Mouse (Mus musculus) urinary bladder, postnatal 14 days (tissue): Measurements from ENCODE around the gene Tmem238l.

Experiments
- DNase-seq: peaks from one replicate; pipeline ENCODE4 v3.0.0; 2021; ENCODE audit warnings: low spot score

The Tmem238l gene

DNA sequence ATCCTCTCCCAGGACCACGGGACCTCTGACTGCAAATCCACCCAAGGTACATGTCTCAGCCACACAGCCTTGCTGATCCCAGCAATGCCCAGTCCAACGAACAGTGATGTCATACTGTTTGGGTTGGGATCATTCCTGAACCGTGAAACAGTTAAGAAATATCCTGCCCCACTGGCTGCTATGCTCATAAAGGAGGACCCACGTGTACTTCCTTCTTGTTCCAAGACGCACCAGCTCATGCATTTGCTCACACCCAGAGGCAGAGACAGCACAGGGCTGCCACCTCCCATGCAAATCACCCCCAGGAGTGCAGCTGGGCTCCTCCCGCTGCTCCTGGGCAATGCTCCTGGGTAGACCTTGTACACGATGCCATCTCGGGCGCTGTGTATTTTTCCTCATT is at the start of gene Tmem238l:
Gene Tmem238l, plus strand, starts transcription at position 336 of the 400 bp plus-strand sequence.
- peak; percentile 62 for DNase-seq

DNA sequence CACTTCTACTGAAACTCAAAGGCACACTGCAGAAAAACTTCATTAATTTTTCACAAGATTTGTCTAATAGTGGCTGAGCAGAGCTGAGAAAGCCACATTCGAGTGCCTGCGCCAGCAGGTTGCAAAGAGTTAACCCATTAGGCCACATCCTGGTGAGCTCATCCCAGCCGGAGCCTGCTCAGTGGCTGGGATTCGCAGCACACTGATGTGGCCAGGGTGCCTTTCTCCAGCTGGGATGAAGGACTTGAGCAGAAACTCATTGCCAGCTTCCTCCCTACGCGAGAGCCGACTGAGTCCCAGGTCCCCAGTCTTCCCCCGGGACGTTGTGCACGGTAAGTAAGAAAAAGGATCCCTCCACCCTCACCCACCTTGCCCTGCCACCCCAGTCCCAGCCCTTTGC is 44.6 kb upstream of the Tmem238l start, which contains the start of gene Pirt:
Gene Pirt, plus strand, starts transcription at position 171 of the 400 bp plus-strand sequence.
- no peak for DNase-seq

DNA sequence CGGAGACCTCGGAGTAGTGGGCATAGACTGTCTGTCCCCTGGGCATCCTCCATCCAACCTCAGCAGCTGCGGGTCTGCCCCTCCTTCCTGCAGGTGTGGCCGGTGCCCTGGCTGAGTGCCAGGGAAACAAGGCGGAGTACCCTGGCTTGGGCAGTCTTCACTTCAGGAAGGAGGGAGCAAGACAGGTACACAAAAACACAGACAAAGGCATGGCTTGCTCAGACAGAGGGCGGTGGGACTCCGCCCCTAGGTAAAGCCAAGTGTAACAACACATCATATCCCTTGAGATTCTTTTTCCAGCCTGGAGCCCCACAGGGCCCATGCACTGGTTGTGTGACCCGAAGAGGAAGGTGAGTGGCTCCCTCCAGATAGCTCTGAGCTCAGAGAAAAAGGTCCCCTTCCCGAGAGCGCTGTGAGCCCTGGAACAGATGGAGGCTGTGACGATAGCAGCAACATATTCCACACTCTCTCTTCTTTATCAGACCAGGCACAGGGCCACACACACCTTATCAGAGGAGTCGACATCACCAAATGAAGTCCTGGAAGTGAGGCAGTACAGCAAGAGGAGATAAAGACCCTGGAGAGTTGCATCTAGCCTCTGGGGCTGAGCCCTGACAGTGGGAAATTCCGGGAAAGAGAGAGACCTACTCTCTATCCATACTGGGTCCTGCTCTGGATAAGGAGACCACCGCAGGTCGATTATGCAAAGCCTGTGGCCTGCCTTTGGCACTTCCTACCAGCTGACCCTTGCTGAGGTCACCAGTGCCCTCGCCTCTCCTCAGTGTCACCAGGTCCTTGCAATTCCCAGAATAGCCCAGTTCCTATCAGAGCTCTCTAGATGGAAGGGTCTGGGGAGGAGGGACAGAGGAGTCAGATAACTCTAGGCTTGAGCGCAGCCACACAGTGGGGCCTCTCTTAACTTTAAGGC is 43.6 kb upstream of the Tmem238l start:
- peak; percentile 67 for DNase-seq

DNA sequence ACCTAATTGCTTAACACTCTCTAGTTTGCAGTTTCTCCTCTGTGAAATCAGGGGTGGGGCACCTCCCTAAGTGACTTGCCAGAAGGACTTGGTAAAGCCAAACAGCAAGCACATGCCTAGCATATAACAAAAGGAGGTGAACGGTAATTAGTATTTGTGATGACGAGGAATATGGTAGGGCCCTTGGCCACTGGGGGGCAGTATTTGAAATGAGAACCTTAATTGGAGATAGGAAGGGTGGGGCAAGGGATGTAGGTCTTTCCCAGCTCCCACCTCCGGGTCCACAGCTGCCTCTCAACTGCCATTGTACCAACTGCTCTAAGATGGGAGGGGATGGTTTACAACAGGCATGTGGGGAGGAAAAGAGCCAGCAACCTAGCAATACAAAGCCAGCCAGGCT is 42.2 kb upstream of the Tmem238l start:
- DNase-seq = peak; percentile 61

DNA sequence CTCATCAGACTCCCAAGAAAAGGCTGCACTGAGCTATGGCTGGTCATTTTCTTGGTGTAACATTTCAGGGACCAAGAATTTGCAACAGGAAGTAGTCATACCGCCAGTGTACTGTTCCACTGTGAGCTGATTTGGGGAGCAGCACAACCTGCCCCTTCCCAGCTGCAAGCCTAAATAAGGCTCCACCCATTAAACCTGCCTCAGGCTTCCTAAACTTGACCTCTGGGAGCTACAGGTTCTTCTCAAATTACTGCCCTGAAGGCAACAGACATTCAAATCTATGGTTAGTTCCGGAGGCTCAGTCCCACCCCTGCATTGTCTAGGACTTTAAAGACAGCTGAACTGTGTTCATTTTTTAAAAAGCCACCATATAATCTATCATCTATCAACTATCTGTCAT is 36.4 kb upstream of the Tmem238l start:
- DNase-seq = no peak

DNA sequence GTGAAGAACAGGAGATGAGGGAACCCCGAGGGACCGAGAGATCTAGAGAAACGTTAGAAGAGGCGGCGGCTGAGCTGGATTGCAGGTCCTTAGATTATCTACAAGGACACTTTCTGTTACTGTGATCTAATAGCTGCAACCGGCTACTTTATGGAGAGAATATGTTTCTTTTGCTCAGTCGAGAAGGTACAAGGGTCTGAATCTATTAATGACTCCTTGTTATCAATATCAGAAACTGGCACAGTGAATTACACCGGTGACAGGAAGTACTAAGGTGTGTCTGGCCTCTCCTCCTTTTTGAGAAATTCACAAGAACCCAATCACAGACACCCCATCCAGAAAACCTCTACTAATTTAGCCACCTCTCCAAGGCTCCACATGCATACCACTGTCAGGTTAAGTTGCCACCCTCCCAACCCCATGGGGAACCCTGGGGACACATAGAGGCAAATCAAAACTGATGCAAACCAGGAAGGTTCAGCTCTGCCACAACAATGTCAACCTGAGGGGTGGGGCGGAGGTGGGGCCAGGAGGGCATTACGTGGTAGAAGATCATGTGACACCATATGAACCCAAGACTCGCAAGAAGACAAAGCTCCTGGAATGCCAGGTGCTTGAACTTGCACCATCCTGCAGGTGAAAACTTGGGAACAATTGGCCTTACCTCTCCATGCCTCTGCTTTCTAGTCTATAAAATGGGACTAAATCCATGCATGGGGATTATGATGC is 32.2 kb upstream of the Tmem238l start:
- DNase-seq = no peak

DNA sequence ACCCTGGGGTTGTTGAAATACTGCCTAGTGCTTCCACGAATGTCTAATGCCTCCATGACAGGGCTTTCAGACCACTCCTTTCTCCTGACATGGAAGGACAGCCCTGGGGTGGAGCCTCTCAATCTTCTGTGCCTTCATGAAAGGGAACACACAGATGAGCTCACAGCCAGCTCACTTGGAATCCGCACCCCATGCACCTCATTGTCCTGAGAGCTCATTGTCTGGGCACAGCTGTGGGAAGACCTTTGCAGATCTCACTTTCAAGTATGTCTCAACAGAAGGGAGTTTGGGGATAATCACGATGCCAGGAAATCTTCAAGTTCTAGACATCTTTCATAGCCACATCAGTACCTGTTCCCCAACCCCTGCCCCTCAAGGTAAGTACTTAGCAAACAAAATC is 28.1 kb upstream of the Tmem238l start:
- DNase-seq = no peak

DNA sequence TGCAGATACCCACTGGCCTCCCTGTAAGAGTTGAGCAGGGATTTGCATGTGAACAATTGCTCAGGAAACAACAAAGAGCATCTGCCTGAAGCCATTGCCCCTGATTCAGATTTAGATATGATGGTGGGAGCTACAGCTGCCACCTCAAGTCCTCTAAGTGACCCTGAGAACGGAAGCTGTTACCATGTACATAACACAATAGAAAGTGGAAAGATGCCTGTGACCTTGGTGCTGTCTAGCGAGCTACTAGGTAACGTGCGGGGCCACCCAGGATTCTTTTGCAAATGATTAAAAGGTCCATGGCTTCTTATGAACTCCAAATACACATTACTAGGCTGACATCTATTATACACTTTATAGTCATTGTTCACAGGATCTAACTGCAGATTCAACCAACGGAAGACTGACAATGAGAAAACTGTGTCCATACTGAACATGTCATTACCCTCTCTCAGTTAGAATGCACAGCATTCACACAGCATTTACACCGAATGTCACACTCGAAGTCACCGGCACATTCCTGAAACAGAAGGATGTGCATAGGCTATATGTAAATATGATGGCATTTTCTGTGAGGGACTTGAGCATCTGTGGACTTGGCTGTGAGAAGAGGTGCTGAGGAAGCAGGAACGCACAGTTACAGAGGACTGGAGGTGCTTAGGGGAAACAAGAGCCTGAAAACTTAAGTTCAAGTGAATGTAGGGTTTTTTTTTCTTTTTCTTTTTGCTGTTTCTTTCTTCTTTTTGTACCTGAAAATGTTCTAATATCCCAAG is 23.4 kb upstream of the Tmem238l start:
- DNase-seq = no peak

DNA sequence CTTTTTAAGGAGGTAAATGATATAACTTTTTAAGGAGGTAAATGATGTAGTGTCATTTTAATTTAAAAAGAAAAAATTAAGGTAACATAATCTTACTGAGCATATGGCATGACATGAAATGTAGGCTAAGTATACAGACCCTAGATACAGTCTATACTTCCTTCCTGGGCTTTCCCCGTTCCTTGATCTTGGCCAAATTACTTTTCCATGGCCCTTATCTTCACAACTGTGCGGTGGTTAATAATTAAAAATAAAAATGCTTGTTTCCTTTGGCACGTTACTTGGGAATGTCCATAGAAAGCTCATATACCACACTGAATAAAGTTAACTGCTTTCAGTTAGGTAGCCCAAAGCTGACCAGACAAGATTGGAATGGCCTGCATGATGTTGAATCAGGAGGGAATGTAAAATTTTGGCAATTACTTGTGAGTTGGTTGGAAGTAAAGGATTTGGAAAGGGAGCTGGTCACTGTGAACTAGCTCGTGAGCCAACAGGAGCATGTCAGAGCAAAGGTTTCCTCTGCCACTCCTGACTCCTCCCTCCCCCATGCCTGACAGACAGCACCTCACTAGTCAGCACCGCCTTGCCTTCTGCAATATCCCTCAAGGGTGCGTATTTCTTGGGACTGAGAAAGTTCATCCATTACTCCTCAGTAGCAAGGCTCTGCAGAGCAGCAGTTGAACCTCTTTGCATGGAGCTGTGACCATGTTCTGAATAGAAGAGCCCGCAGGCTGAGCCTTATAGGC is 21.8 kb upstream of the Tmem238l start:
- DNase-seq = no peak

DNA sequence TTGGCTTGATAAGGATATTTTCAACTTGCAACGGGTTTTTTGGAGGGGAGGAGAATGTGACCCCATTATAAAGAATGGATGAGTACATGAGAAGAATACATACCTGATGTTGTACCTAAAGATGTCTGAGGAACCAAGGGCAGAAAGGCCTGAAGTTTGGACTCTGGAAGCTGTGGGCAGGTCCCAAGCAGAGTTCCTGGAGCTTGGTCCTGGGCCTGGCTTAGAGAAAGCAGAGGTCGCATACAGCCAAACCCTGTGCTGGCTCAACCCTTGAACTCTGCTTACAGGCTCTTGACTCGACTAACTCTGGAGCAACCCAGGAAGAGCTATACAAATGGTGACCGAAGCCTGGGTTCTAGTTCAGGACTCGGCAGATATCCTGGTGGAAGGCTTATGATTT is 14.4 kb upstream of the Tmem238l start:
- DNase-seq = no peak

DNA sequence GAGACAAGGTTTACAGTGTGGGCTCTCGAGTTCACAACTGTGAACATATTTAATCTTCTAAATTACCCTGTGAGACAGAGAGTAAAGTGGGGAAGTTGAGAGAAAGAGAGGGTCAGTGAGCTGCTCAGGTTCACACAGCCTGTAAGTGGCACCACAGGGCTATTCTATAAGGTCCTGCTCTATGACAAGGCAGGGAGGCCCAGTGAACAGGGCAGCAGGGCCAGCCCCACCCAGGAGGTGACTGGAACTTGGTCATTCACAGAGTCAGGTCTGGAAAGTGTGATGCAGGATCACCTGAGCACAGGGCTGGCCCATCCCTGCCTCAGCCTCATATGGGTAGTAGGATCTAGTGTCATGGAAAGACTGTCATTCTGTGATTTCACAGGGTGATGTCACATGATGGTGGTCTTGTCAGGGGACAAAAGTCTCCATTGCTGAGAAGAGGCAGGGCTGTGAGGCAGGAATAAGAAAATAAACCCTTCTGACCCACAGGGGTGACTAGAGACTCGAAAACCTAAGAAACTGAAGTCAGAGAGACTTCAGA is 11.1 kb upstream of the Tmem238l start:
- DNase-seq = no peak

DNA sequence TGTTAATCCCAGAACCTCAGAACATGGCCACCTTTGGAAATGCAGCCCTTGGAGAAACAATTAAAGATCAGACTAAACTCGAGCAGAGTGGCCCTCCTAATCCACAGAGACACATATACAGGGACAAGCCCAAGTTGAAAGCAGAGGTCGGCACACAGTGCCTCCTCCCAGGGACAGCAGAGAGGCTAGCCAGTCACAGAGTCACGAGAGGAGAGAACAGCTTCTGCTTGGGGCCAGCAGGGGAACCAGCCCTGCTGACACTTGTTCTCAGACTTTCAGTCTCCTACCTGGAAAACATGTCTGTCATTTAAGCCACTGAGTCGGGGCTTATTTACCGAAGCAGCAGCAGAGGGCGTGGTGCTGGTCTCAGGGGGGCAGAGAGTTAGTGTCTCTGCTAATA is 9.9 kb upstream of the Tmem238l start:
- no peak for DNase-seq

DNA sequence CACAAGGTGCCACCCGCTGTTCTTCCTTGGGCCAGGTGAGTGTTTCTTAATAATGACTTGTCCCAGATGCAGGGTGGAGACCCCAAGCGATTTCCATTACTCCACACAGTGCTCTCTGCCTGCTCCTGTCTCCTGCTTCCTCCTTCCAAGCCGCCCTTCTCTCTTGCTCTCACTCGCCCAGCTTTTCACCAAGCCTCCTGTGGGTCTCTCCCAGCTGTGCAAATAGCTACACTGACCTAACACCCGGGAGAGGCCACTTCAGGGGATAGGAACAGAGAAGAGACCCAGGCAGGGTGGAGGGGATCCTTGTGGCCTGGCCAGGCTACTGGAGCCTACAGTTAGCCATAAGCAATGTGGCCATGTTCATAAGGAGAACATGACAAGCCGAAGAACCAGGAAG is 9.5 kb upstream of the Tmem238l start:
- DNase-seq = no peak

DNA sequence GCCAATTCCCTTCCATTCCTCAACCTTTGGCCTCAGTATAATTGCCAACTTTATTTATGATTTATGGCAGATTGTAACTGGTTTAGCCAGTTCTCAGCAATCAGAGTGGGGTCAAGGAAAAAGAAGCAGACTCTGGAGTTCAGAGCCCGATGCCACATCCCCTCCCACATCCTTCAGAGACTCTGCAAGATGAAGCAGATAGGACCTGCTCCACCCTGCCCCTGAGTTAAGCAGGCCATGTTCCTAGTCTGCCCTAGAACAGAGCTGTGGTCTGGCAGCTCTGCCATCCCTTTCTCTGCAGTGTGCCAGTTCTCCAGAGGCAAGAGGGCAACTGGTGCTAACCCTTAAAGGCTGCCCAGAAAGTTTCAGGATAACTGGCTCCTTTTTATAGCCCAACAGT is 4.4 kb downstream of the Tmem238l start:
- DNase-seq = peak; percentile 64

DNA sequence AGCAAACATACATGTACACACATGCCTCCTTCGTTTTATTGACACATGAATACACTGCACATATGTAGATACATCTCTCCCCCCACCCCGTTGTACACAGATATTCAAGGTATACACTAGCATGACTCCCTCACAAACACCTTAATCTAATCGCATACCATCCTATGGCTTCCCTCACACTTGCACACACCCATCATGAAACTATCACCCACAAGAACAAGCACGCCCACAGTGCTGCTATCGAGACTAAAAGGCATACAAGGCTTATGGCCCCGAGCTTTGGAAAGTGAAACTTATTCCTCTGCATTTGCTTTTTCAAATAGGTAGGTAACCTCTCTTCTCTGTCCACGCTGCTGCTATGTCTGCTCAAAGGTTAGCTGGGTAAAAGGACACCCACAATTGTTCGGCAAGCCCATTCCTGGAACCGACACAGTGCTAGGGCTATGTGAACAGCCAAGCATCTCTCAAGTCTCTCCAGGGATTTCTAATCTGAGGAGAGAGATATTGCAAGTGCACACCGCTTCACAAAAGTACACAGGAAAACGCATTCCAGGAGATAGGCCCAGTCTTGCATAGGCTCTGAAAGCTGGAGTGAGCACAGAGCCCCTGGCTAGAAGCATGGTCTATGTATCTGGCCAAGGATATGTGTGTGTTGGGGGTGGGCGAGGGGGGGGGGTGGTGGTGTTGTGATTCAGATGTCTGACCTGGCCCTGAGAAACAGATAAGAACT is 5.2 kb downstream of the Tmem238l start:
- DNase-seq = no peak

DNA sequence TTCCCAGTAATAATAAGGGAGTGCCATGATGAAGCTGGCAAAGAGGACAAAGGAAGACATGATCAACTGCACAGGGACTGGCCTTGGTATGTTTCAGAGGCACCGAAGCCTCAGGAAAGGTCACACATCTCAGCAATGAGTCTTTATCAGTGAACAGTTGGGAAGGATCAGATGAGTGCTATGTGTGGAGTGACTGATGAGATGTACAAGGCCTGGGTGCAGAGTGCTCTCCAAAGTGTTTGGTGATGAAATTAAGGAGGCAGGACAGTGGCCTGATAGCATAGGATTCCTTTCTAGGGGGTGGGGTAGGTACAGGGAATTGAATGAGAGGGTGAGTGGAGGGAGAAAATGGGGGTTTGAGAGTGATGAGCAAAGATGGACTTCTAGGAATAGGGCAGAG is 7.0 kb downstream of the Tmem238l start:
- DNase-seq = no peak

DNA sequence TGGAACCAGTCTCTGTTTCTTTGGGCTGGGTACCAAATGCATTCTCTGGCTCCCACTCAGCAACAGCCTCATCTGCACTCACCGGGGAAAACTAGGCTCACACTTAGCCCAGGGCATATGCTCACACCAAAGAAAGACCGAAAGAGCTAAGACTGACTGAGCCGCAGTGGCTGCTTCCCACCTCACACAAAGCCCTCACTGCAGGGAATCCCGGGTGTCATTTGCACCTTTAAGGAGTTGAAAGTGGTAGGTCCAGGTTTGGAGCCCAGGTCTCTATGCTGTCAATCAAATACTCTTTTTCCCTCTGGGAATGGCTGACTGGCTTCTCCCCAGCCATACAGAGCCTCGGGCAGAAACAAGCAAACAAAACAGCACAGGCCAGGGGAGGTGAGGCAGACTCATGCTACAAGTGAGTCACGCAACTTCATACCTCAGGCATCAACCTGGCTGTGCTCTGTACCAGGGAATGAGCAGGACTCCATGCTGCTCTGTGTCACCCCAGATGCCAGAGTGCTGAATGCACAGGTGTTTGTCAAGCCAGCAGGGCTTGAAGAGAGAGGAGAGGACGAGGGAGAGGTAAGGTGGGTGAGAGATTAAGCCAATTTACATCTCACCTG is 10.2 kb downstream of the Tmem238l start:
- DNase-seq = no peak

DNA sequence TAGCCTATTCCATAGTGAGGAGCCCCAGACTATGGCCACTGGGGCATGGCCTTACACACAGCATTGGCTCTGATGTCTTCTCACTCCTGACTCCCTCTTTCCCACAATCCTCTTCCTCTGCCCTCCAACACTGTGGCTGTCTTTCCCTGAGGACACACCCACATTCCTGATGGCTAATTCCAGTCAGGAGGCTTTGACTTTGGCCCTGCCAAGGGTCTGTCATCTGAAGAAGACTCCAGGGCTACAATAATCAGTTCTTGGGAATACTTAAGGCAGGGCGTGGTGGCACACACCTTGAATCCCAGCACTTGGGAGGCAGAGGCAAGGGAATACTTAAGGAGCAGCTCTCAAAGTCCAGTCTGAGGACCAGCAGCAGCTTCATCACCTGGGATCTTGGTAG is 12.1 kb downstream of the Tmem238l start:
- DNase-seq = no peak

DNA sequence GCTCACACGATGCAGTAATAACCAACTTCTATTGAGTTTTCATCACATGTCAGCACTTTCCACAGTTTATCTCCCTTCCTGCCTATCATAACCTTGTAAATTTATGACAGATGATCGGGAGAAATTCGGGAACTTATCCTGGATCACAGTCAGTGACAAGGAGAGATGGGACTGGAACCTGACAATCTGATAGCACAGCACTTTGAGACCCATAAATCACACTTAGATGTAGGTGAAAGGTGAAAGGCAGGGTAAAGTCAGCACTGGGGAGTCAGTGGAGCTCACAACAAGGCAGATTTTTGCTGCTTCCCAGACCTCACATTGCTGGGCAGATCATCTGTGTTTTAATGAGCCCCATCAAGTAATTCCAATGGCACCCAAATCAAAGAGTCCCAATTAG is 17.1 kb downstream of the Tmem238l start:
- DNase-seq = no peak

DNA sequence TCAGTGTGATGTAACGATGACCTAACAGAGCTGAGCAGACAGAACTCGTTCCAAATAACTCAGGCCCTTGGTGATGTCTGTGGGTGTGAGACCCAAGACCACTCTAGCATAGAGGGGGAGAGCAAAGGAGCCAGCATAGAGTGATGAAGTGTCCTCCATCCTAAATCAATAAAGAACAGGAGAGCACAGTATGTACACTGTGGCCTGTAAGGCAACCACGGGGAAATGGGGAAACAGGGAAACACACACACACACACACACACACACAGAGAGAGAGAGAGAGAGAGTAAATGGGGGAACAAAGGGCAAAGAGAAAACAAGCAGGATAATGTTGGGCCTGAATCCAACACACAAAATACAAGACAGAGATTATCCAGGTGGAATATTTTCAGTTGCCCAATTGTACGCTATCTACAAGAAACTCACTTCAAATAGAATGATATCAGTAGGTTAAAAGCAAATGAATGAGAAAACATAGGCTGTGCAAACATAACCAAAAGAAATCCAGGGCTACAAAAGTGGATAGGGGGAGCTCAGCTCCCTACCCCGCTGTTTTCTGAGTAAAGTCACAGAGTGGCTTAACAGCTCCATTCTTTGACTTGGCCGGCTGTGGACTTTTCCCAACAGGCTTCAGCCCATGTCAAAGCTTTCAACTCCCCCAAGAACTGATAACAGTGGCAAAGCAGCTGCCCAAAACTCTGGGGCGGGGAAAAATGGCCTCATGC is 19.3 kb downstream of the Tmem238l start:
- DNase-seq = no peak
